Mouse (Mus musculus) urinary bladder, adult 2 months (tissue): Measurements from ENCODE around the gene Akr1c18. TPM values are rescaled to one million over a fixed set of nuclear protein-coding genes. Genes with fewer than 3 reads are reported as not detected.
"Not testable (repeated sequence)": the region's sequence is repeated elsewhere in the genome, so short reads cannot be mapped to it uniquely, and the experiment has no call there.

Source experiments
- DNase-seq: peaks from one replicate; pipeline ENCODE4 v3.0.0; 2022; ENCODE audit warnings: low spot score
- polyA plus RNA-seq: library from polyadenylated mRNA; depleted of rRNA; stranded (reverse); fragments of >200 nt; gene quantifications from 2 replicates; pipeline ENCODE4 v1.2.3, GENCODE M21; 2012; rRNA removed

Gene Akr1c18
- polyA plus RNA-seq: 0.06 and 0.25 TPM in 2 replicates

DNA sequence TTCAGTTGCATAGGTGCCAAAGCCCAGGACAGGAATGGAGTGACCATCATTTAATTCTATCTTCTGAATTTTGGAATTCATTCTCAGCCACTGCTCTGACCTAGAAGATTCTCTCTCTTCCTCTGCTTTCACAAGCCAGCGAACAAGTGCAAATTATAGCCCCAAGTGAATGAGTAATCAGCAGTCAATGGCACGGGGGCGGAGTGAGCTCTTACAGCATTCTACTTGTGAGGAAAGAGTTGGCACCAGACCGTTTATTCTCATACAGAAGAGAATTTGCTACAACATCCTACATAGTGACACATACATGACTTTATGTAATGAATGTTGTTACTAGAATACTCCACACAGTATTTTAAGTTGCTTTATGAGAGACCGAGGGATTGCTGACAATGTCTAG, at the start of gene Akr1c18:
Gene Akr1c18, minus strand, starts transcription at position 137 of the 400 bp plus-strand sequence.
- no peak for DNase-seq

DNA sequence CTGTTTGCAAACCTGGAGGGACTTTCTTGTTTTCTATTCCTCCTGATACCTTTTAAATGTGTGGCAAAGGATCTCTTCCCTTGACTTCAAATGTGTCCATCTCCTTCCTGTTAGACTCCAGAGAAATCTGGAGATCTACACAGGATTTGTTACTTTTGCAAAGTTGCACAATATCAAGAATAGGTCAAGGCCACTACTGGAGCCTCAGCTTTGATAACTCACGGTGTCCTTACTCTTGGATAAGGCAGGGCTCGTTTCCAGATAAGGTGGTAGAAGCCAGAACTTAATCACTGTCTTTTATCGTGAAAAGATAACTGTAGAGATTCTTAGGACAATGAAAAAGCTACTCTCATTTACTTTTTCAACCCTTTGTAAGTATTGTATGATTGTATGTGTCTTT, 42.1 kb upstream of the Akr1c18 start:
- DNase-seq: no peak

DNA sequence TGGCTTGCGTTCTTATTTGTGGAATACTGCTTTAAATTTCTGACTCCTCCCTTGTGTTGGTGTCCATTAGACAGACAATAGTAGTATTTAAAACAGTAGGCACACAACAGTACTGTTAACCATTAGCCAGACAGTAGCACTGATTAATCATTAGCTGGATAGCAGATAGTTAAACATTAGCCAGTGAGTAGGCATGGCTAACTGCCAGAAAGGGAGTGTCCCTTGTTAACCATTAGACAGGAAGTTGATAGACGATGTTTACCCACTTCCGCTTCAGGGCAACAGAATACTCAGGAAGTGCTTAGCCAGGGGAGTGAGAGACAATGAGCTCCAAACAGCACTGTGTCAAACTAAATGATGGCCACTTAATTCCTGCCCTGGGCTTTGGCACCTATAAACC, 40.5 kb upstream of the Akr1c18 start, which contains the start of gene Akr1c13:
Gene Akr1c13, plus strand, starts transcription at position 247 of the 400 bp plus-strand sequence.
- DNase-seq: no peak

DNA sequence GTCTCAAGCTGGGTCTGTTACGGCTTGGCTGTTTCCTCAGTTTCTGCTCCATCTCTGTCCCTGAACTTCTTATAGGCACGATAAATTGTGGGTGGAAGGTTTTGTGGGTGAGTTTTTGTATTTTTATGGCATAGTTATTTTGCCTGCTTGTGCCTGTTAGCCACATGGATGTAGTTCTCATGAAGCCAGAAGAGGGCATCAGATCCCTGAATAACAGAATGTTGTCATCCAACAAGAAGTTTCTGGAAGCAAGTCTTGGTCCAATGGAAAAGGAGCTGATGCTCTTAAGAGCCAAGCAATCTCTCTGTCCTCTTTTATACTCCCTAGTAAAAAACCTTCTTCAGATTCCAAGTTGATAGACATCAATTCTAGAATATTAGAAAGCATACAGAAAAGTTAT, 37.7 kb upstream of the Akr1c18 start:
- DNase-seq: no peak

DNA sequence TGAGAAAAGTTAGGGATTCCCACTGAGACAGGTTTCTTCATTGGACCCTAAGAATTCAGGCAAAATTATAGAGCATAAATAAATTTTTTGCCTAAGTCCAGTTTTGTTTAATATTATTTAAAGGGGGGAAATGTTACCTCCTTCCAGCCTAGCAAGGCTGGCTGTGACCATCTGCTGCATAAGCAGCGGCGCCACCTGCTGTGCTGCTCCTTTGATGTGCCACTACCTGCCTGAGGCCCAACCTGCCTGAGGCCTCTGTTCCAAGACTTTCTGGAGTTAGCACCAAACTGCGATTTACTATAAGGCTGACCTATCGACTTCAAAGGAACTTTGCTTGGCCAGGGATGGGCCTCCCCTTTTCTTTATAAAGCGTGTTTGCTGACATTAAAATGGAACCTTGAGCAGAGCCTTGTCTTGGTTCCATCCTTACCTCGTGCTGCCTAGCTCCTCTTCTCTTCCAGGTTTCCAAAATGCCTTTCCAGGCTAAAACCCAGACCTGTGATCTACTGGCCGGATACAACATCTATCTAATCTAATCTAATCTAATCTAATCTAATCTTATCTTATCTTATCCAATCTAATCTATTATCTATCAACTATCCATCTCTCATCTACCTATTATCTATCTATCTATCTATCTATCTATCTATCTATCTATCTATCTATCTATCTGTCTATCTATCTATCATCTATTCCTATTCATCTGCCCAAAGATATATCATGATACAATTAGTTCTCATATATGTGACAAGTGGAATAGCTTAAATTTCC, 36.4 kb upstream of the Akr1c18 start:
- not testable (repeated sequence) for DNase-seq

DNA sequence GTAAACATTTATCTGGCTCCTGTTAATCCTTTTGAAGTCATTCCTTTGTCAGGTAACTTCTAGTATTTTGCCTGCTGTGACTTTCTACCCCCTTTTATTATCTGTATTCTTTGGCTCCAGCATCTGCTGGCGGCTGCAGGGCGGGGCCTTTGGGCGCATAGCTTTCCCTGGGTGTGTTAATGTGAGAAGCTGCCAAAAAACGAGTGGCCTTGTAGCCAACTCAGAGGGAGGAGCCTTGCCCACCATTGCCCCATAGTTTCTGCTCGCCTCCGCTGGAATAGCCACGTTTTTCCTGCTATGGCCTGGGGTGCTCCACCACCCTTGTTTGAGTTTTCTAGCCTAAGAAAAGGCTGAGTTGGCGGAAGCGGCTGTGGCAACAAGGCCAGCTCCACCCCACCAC, 32.7 kb upstream of the Akr1c18 start:
- no peak for DNase-seq

DNA sequence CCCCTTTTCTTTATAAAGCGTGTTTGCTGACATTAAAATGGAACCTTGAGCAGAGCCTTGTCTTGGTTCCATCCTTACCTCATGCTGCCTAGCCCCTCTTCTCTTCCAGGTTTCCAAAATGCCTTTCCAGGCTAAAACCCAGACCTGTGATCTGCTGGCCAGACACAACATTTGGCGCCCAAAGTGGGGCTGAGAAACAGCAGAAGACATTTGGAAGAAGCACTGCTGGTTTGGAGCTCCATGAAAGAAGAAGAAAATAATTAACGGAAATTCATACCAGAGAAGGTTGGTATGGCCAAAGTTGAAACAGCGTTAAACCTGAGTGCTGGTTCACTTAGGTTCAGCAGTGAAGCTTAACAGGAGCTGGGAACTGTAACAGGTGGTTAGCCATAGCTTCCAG, 30.9 kb upstream of the Akr1c18 start:
- not testable (repeated sequence) for DNase-seq

DNA sequence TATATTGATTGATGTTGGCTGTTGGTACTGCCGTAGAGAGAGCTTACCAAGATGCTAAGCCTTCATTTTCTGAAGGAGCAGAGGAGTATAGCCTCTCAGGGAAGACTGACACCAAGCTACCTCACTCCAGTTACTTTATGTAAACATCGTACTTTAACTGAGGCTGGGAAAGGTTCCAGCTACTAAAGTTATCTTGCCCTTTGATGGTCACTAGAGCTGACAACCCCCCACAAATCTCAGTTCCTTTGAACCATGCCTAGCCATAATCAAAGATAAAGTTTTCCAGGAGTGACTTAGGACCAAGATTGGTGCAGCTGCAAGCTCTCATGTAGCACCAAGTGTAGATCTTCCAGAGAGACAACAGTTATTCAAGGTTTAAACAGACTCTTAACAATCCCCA, 22.5 kb upstream of the Akr1c18 start:
- no peak for DNase-seq

DNA sequence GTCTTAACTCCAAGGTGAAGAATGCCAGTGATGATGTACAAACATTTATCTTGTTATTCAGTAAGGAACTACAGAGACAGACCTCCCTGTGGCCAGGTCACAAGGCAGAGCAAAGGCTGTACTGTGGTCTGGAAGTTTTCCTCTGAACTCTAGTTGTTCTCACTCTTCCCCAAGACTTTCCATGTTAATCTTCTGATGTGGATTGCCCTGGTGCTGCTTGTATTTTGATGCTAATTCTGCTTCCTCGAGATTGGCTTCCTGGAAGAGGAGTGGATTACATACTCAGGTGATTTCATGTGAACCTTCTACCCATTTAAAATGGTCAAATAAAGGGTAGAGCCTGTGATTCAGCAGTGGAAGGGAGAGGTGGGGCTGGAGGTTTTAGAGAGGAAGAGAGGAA, 17.6 kb upstream of the Akr1c18 start:
- DNase-seq: no peak

DNA sequence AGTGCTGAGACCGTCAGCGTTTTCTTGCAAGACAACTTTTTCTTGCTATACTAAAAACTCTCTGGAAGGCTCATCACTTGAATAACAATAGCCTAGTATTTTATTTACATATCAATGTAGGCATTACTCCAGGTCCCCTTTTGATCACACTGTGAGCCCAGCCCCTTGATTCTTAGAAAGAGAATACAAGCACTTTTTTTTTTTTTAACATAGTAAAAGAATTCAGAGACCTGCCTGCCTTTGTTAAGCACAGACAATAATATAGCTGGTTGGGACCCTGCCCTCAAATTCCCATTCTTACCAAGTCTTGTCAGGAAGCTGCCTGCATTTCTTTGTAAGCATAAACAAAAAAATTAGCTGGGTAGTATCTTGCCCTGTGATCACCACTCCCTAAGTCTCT, 4.8 kb upstream of the Akr1c18 start:
- DNase-seq: no peak

DNA sequence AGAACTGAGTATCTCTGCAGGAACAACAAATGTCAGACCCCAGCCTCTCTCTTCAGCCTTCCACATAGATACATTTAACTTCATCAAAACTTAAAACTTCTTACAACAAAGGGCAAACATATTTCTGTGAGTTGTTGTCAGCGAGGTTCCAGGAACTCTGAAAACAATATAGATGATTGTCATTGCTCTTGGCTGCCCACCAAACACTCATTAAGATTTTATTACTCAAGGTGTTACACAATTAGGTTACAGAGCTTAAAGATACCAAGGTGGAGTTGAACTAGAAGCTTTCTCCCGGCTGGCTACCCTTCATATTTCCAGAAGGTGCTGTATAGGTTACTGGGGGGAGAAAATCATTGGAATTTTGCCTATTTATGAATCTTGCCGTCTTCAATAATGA, 3.1 kb upstream of the Akr1c18 start:
- no peak for DNase-seq

DNA sequence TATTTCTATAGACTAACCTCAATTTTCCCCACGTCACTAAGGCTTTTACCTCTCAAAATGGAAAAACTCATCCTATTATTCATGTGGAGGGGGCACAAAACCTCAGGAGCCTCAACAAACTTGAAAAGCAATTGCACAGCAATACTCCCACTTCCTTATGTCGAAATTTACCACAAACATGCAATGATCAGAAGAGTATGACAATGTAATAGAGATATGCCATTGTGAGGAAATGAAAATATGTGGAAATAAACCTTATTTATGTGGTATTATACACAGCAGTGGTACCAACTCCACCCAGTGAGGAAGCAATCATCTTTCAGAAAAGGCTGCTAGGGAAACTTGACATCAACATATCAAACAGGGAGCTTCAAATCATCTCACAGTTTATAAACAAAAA, 2.5 kb upstream of the Akr1c18 start:
- no peak for DNase-seq

DNA sequence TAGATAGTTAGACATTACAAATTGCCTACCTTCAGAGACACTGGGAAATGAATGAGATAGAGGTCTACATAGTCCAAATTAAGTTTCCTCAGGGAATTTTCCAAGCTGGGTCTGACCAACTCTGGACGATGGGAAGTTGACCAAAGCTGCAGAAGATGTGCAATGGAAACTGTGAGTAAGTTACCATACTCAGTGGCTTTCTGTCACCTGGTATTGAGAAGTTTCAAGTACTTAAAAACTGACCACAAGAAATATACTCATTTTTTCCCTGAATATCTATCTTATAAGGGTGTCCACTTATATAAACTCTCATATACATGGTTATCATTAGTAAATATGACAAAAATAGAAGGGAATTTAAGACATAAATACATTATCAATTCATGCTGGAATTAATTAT, 6.2 kb downstream of the Akr1c18 start:
- no peak for DNase-seq

DNA sequence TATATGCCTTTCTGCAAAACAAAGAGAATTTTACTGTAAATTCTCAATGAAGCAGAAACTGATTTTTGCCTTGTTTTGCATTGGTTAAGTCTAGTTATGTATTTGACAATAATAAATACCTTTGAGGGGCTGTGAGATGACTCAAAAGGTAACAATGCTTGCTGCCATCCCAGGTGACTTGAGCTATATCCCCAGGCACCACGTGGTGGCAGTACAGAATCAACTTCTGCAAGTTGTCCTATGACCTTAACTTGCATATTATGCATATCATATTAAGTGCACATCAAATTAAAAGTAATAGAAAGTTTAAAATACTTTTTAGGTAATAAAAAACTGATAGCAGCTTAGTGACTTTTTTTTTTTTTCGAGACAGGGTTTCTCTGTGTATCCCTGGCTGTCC, 17.4 kb downstream of the Akr1c18 start:
- DNase-seq: no peak

DNA sequence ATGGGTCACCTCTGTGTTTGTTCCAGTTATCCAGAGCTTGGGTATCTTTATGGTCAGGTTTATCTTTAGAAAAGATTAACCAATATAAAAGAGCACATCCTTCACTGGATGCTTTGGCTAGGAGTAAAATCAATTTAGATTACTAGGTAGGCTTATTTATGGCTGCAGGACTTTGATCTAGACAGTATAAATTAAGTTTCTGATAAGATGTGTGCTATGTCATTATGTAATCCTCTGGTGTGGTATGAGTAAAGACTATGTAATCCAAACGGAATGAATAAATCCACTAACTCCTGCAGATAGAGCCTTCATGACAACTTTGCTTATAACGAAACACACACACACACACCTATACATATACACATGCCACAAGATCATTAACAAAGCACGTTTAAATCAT, 18.7 kb downstream of the Akr1c18 start:
- no peak for DNase-seq

DNA sequence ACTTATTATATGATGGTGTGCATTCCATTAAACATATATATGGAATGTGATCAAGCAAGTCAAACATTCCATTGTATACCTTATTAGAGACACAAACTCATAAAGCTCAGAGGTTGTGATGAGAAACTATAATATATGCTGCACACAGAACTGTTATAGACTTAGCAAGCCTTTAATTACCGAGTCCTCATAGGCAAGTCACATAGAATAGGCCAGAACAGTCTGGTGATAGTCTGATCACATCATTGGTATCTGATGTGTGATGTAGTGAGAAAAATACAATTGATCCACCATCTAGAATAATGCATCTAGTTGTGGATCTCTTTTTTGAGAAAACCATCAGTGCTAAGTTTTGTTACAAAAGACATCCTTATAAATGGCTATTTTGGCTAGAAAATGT, 19.1 kb downstream of the Akr1c18 start:
- no peak for DNase-seq

DNA sequence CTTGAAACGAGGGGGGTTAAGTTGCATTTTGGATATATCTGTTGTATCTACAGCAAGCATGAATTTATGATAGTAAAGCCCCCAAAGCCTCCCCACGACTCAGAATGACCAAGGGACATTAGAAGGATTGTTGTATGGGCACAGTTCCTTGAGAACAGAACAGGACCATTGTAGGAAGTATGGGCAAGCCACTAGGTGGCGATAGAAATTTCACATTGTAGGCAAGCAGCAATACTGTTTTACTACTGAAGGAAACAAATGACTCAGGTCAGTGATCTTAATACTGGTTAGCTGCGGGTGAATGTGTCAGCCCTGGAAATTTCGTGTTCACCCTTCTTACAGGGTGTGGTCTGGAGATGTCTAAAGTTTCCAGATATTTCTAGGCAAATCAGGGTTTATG, 21.4 kb downstream of the Akr1c18 start:
- no peak for DNase-seq

DNA sequence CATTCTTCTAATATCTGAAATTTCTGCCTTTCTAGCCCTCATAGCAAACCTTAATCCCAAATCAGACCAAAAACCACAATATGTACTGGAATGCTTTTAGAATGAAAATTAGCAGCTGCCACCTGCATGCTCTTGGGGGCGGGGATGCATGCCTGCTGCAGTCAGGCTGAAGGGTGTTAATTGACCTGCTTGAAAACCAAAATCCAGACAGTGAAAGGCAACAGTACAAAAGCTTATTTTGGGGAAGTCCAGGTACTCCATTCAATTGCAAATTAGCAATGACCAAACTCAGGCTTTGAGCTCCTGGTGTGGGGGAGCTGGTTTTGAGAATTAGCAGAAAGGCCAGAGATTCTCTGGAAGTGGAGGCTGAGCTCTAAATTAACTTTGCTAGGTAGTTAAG, 24.6 kb downstream of the Akr1c18 start:
- not testable (repeated sequence) for DNase-seq

DNA sequence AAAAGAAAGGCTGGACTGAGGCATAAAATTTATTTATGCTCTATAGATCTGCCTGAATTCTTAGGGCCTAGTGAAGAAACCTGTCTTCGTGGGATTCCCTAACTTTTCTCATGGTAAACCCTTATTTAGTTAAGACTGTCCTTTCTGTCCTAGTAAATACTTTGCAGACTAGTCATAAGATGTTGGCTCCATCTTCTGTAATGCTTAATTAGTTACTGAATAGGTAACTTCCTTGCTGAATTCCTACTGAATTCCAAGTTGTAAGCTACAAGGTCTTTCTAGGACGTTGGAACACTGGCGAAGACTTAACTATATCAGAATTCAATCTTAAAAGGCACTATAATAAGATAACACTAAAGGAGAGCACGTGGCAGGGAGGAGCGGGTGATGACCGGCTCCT, 26.0 kb downstream of the Akr1c18 start:
- not testable (repeated sequence) for DNase-seq

DNA sequence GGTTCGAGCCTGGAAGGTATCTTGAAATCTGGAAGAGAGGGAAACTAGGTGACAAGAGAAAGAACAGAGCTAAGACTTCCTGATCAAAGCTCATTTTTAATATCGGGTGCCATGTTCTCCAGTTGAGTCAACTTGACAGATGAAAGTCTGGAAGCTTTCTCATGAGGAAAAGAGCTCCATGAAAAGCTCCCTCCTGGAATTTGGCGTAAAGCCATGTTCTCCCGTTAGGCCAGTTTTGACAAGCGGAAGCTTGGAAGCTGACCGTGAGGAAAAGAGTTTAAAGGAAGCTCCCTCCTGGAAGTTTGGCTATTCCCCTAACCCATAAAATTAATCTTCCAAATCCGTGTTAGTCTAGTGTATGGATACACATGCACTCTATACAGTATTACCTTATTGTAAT, 27.3 kb downstream of the Akr1c18 start:
- no peak for DNase-seq

DNA sequence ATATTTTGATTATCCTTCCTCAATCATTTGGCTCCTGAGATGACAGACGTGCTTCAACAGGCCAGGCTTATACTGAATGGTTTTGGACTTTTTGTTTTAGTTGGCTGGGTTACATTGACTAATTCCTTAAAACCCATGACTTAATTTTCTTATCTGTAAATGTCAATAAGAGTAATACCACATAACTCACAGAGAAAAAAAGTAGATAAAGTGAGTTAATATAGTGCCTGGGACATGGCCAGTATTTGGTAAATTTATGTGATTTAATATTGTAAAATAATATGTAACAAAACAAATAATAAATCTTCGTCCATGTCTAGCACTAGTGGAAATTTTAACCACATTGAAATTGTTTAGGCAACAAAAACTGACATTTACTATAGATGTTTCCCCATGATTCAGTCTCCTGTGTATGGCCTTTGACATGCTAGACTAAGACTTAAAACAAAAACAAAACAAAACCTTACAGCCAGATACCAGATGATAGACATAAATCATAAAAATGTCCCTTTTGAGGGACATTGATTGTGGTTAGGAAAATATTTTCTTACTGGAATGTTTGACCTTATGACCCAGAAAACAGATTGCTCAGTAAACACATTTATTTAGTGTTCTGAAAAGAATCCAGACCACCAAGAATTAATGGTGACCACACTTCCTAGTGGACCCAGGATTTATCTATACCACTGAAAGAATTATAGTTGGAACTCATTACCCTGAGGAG, 31.1 kb downstream of the Akr1c18 start:
- no peak for DNase-seq

DNA sequence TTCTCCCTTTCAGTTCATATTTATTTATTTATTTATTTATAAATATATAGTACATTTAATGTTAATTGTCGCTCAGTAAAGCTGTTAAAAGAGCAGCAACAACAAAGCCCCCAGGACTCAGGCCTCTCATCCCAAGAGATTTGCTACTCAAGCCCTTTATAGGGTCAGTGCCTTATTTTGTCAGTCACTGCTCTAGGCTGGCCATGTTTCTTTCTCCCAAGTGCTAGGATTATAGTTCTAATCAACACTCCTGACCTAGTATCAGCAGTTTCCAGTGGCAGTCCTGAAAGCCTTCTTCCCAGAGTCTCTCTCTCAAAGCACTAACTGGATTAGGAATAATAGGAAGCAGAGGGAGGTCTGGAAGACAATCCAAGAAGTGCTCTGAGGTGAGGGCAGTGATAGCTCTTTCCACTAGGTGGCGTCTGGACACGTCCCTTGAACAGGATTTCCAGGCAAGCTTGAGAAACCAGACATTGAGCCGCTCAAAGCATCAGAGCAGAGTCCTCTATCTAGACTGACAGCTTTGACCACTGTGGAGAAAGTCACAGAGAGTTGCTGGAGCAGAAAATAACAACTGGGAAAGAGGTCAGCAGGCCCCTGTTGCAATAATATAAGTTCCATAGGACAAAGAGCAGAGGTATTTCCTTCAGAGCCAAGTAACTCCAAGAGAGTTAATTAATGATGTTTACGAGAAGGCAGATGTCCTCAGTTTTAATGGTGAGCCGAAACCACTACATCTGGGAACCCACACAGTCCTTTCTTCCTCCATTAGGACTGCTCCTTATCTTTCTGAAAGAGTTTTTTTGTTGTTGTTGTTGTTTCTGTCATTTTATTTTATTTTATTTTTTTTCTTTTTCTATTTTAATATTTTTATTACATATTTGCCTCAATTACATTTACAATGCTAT, 39.9 kb downstream of the Akr1c18 start:
- no peak for DNase-seq
